Mouse (Mus musculus): Measurements from ENCODE around the gene Med14. TPM values are rescaled to one million over a fixed set of nuclear protein-coding genes. Genes with fewer than 3 reads are reported as not detected.

Gene Med14
- polyA plus RNA-seq, 1 experiment from 2014 or later = 10.6 TPM

DNA sequence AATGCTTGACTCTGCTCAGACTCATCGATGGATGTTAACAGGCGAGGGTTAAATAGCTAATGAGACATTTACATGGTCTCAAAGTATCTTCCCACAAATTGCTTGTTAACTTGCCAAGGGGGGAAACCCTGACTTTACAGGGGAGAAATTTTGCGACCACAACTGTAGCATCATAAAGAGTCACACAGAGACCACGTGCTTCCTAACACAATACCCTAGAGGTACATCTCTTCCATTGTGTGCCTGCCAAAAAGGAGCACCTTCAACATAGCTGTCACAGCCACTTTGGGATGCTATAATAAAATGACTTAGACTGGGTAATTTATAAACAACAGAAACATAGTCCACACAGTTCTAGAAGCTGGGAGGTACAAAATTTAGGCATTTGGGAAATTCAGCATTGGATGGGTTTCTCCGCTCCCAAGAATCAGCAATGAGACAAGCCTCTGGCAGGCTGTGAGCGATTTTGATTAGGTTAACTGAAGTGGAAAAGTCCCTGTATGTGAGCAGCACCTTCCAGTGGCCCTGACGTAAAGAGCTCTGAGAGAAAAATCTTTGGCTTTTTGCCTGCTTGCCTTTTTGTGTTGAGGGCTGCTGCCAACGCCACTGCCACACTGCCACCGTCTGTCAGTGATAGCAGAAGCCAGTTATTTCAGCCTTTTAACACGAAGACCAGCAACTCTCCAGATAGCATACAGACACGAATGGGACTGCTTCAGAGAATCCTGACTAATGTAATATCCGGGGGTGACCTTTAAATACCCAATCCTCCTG is 116.2 kb downstream of the Med14 start:
- Histone ChIP-seq H3K4me1 (replicated peaks) (no peaks in the 10 kb centered on the region), H3K4me2 (replicated peaks) (no peak overlapping the region), H3K36me3 (no peaks in the 10 kb centered on the region), H3K27me3 (replicated peaks) (no peaks in the 10 kb centered on the region), H3K27ac (no peak overlapping the region), H3K9me3 (no peaks in the 10 kb centered on the region), H3K9ac (no peak overlapping the region), H3K4me3 (replicated peaks) (no peak overlapping the region)
- ATAC-seq = no peak
- 64% methylated on average over 12 of the region's 12 CpGs for WGBS

DNA sequence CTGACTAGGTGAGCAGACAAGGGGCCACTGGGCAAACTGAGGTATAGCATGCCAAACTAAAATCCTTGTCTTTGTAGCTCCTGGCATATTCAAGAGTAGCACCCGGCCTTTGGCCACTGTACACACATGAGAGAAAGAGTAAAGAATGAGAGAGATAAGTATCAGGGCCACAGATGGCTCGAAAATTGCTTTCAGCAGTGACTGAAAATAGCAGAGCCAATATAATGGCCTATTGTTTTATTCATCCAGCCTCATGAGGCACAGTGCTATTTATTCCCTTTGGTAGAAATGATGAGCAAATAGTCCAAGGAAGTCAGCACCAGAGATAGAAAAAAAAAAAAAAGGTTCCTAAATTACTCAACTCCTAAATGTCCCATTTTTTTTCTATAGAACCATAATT is 116.9 kb downstream of the Med14 start:
- H3K9ac ChIP-seq = no peak overlapping the region
- 59% methylated on average over 2 of the region's 2 CpGs for WGBS
- H3K27me3 ChIP-seq (replicated peaks) = no peaks in the 10 kb centered on the region
- no peak for ATAC-seq
- no peaks in the 10 kb centered on the region for H3K4me1 ChIP-seq (replicated peaks)
- no peaks in the 10 kb centered on the region for H3K36me3 ChIP-seq
- H3K27ac ChIP-seq = no peak overlapping the region
- H3K4me3 ChIP-seq (replicated peaks) = no peak overlapping the region
- no peaks in the 10 kb centered on the region for H3K9me3 ChIP-seq
- H3K4me2 ChIP-seq (replicated peaks) = no peak overlapping the region

Other genes with a start within 250 kb of the Med14 start
- 155 TPM in 2 replicates for gene Atp6ap2, start 174.3 kb downstream of the Med14 start, polyA plus RNA-seq (2015; fragmentation: Nextera tagmentation; extraction: Ambion mirVana)
- gene 1810030O07Rik, start 88.4 kb downstream of the Med14 start, polyA plus RNA-seq (2015; fragmentation: Nextera tagmentation; extraction: Ambion mirVana) = 35.6 and 38.5 TPM in 2 replicates

All from intestine, embryonic 15.5 days (tissue).